Mouse (Mus musculus) layer of hippocampus, adult 9-10 months (tissue): ENCODE measurements around the gene Kcnk4.
"Not testable (repeated sequence)": the region's sequence is repeated elsewhere in the genome, so short reads cannot be mapped to it uniquely, and the experiment has no call there.

Experiments used
- DNase-seq: peaks from one replicate; pipeline ENCODE4 v3.0.0; 2022; ENCODE audit warnings: low spot score

Kcnk4 gene

DNA sequence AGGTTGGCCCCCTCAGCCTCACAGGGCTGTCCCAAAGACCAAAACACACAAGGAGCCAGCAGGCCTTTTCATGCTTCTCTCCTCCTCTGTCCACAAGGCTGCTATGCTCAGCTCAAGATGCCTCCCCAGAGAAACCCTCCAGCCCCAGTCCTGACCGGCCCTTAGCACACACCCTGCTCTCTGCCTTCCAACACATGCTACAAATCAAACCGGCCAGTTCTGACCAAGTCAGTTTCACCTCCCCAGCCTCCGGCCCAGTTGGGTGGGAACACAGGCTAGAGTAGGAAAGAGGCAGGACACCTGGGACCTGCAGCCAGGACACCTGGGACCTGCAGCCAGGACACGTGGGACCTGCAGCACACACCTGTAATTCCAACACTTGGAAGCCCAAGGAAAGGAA lies 17.8 kb downstream of the Kcnk4 start:
- DNase-seq = no peak

DNA sequence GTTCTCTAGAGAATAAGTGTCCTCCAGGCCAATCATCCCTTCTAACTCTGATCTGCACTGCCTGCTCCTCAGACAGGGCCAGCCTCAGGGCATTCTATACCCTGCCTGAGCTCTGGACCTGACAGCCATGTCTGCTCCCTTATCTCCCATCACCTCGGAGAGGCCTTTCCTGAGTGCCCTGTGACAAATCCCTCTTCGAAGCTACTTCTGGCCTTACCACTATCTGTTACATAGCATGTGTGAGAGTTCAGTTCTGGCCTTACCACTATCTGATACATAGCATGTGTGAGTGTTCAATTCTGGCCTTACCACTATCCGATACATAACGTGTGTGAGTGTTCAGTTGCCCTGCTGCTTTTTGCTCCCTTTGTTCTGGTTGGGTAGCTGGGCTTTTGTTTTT lies 19.0 kb downstream of the Kcnk4 start:
- no peak for DNase-seq

DNA sequence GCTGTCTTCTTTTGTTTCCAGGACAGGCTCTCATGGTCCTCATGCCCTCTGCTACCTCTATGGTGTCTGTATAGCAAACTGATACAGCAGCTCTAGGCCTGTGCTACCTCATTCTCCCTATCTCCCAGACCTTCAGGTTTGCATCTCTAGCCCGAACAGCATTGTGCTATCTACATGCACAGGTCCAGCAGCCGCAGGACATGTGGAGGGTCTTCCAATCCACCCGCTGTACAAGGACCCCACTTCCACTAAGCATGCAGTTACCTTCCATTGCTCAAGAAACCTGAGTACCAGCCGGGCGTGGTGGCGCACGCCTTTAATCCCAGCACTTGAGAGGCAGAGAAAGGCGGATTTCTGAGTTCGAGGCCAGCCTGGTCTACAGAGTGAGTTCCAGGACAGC lies 19.8 kb downstream of the Kcnk4 start:
- DNase-seq = no peak

GRCm38 (mm10) chr19:6913991-6914390 lies 20.3 kb downstream of the Kcnk4 start:
- no peak for DNase-seq

GRCm38 (mm10) chr19:6913036-6913435 lies 21.3 kb downstream of the Kcnk4 start:
- no peak for DNase-seq

DNA sequence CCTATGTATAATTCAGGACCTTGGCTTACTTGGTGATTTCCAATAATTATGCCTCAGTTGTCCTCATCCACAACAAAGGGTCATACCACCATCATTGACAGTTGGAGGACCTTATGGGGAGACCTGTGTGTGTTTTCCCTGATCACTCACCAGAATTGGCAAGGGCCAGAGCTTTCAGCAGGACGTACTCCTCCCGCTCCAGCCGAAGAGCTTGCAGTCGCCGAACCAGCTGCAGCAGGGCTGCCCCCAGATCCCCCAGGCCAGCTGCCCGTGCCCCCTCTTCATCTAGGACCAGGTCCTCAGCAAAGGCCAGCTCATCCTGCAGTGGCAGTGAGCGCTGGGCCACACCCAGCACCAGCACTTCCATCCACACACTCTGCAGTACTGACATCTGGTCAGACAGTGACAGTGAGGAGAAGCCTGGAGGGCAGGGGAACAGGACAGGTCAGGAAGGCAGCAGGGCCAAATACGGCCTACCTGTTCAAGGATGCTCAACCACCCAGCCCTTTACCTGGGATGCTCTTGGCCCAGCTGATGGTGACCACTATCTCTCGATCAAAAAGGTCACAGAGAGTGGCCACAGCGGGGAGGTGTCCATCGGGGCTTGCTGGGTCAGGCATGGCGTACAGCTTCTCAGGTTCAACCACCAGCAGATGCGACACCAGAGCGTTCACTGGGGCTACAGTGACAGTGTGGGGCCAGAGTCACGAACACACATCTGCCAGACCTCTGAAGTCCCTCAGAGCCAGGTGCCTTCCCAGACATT lies 21.9 kb downstream of the Kcnk4 start:
- no peak for DNase-seq

- DNase-seq = no peak
Observed at GRCm38 (mm10) chr19:6911101-6912074, 22.9 kb downstream of the Kcnk4 start.

DNA sequence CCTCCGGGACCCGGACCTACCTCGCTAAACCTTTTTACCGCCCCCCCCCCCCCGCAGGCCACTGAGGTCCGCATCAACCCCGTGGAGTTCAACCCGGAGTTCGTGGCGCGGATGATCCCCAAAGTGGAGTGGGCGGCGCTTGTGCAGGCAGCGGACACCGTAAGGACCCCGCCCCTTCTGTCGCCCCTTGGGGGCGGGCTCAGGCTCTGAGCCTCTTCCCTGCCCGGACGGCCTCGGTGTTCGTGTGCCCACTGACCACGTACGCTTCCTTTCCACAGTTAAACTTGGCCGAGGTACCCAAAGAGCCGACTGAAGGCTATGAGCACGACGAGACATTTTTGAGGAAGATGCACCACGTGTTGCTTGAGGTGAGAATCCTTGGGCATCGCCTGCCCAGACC lies 24.0 kb downstream of the Kcnk4 start:
- DNase-seq = not testable (repeated sequence)

GRCm38 (mm10) chr19:6909507-6910289 lies 24.6 kb downstream of the Kcnk4 start, which contains the start of the genes Trmt112 and Prdx5:
TSS of gene Trmt112 (plus strand) at chr19:6909698.
TSS of gene Prdx5 (minus strand) at chr19:6910106.
- DNase-seq = peak; percentile 82

DNA sequence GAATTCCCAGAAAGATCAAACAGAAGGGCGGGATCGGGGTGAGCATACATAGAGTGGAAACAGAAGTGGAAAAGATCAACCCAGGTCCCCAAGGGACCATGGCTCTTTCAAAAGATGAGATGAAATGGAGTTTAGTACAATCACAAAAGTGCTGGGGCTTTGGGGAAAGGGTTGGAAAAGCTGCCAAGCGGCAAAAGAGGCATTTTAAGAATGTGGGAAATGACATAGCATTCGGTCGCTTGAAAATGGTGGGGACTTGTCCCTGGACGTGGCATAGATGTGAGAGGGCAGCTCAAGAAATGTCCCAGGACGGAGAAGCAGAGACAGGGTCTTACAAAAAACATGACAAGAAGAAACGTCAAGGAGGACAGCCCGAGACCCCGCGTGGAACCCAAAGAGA lies 25.3 kb downstream of the Kcnk4 start:
- DNase-seq = no peak

DNA sequence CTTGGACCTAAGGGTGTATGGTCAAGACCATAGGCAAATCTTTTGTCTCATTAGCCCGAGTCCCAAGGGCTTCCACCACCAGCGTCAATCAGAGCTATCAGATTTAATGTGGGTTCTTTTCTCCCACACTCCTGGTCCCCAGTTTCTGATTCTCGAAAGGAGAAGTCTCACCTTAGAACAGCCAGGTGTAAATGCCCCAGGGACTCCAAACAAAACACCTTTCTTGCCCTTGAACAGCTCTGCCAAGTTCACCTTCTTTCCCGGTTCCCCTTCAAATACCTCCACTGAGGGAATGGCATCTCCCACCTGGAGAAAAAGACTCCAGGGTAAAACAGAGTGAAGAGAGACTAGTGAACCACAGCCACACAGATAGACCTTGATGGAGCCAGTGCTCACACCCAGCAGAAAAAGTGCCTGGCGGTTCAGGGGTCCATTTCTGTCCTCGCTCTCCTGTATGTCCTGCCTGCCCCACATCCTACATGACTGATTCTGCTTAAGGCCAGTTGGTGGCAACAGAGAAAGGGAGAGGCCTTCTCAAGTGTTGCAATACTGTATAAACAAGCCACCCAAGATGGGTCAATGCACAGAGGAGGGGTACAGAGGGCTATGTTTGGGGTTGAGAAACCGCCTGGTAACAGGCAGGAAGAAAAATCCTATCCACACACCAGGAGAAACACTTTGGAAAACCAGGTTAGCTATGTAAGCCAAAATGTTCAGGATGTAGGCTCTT lies 26.3 kb downstream of the Kcnk4 start:
- DNase-seq = no peak

- no peak for DNase-seq
Observed at GRCm38 (mm10) chr19:6907094-6907493, 27.2 kb downstream of the Kcnk4 start.

GRCm38 (mm10) chr19:6906199-6906598 lies 28.1 kb downstream of the Kcnk4 start:
- DNase-seq = no peak

DNA sequence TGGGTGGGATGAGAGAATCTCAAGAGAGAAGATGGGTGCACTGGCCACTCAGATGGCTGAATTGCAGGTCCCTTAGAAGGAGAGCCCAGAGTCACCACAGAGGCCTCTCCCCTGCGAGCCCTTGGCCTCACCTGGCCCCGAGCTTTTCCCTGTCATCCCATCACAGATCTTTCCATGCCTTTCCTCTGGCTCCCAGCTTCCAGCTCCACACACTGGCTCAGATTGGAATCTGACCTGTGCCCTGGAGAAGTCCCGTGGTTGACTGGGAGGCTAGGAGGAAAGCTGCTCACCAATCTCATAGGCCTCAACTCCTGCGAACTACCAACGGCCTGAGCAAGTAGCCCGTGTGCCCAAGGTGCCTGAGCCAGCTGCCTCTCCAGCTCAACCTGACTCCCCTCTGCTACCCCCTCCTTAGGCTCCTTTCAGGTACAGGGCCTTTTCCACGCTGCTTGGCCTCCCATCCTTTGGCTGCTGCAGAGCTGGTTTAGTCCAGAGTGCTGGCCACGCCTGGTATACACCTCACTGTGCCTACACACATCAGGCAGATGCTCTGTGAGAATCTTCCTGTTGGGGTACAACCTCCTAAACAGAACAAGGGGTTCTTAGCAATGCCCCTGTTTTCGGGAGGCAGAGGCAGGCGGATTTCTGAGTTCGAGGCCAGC lies 28.7 kb downstream of the Kcnk4 start:
- no peak for DNase-seq

DNA sequence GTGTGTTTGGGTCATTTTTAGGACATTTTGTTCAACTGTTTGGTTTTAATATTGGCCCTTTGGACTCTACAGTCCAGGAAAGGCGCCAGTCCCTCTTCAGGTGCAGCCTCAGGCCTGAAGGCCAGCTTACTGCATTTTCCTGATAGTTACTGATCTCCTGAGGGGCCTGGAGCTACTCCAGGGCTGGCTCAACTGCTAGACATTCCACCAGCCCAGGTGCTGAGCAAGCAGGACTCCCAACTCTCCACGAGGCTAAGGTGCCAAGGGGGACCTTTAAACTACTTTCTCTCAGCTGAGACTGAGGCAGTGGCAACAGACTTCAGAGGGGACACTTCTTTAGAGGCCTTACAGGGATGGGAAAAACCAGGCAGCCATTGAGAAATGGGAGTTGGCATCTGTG lies 29.5 kb downstream of the Kcnk4 start:
- DNase-seq = no peak

DNA sequence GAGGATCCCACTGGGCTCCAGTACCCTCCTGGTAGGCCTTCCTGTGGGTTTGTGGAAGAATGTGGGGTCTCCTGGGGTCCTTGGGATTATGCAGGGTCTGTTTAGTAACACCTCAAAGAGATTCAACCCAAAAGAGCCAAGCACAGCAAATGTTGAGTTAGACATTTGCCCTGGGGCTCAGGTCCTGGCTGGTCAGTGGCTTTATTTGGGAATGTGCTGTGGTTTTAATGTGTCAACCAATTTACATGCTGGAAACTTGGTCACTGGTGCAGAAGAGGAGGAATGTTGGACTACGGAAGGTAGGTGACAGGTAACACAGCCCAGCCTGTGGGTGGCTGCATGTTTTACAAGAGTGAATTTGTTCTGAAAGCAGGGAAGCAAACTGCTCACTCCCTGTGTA lies 31.3 kb downstream of the Kcnk4 start:
- DNase-seq = no peak

DNA sequence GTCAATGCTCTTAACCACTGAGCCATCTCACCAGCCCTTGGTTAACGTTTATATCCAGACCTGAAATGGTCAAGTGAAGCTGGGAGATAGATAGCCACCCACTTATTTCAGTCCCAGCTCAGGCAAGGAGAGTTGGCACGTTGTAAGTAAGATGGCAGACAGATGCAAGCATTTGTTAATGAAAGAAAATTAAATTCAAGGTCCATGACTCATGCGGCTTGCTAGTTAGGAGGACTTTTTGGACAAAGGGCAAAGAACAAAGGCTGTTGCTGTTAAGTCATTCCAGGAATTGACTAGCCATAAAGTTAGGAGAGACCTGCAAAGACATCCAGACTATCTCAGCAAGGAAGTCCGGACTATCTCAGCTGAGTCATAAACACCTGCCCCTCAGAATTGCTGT lies 34.7 kb downstream of the Kcnk4 start:
- DNase-seq = no peak

- DNase-seq = not testable (repeated sequence)
Observed at GRCm38 (mm10) chr19:6895608-6896305, 38.6 kb downstream of the Kcnk4 start.

DNA sequence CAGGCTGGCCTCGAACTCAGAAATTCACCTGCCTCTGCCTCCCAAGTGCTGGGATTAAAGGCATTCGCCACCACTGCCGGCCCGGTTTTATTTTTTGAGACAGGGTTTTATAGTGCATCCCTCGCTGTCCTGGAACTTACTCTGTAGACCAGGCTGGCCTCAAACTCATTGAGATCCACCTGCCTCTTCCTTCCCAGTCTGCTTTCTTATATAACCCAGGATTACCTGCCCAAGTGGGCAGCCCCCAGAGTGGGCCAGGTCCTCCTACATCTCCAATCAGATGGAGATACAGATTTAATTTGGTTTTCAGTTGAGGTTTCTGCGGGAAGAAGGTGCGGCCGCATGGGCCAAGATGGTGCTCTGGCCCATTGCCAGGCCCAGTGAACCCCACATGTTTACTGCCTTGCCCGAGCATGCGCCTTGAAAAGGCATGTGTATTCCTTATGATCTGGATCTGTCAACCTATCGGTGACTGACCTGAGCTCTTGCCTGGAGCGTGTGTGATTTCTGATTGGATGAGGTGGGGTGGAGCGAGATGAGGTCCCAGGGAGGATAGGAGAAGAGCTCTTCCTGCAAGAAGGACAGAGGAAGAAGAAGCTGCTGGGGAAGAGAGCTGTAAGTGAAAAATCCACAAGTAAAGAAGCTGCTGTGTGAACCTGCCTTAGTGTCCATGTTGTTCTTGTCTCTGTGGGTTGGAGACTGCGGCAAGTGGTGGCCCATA lies 40.4 kb downstream of the Kcnk4 start:
- no peak for DNase-seq

DNA sequence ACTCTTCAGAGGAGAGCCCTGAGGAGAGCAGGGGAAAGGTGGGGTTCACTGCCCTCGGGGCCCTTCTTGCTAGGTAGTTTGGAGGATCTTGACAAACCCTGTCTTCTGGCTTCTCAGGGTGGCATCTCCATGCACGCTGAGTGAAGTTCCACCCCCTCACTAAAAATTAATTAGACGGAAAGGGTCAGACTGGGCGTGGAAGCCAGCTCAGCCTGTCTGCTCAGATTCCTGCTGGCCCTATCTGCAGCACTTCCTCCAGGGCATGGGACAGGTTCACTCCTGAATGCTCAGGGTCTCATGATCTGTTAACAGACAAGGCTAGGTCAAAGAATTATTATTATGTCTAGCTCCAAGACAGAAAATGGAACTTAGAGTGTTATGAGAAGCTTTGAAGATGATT lies 41.8 kb downstream of the Kcnk4 start:
- no peak for DNase-seq
